Mouse (Mus musculus) right cerebral cortex, postnatal 25 days (tissue): ENCODE measurements at regions not wholly inside any gene's neighbourhood (a gene's known extent, or its start where the extent isn't known, plus 50 kb on each side); places are given as distances from the start of the nearest gene placed in this dataset.

Experiments
- DNase-seq: peaks from one replicate; pipeline ENCODE4 v3.0.0; 2022

DNA sequence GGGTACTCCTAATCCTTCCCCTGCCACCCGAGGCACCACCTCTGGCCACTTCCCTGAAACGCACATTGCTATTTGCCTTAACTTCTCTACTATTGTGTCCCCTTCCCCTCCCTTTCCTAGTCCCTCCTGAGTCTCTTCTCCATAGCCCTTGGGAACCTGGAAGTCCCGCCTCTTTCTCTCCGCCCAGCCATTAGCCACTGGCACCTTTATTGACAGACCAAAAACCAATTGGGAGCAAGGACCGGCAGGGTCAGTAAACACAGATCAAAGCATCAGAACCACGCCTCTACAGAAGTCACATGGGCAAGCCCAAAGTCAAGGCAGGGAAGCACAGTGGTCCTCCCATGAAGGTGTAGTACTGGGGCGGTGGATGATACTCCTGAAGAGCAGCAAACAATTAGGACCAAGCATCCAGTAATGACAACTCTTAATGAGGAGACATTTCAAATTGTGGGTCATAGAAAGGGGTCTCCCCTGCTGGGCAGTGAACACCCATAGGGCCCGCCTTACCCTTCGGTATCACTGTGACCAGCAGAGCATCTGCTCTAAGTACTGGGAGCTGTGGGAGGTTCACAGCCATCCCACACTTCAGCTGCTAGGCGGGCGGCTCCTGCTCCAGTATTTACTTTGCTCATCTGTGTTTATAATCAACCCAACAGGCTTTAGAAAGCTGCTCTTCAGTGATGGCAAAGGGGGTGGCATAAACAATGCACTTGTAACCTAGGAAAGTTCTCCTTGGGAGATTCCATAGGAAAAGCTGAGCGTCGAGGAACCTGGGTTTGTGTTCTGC, 226.5 kb upstream of the Mphosph6 start:
- peak; percentile 47 for DNase-seq

DNA sequence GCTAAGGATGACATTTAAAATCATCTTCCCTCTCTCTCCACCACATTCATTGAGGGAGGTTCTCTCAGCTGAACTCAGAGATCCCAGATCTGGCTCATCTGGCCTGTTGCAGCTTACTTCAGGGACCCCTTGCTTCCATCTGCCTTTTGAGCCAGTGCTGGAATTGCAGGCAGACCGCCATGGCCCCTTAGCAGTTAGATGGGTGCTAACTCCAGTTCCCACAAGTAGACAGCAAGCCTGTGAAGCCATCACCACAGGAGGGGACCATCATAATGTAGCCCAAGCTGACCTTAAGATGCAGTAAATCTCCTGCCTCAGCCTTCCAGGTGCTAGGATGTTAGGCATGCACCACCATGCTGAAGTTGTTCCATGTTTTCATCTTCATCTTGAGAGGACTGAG, 221.7 kb upstream of the Mphosph6 start:
- no peak for DNase-seq

DNA sequence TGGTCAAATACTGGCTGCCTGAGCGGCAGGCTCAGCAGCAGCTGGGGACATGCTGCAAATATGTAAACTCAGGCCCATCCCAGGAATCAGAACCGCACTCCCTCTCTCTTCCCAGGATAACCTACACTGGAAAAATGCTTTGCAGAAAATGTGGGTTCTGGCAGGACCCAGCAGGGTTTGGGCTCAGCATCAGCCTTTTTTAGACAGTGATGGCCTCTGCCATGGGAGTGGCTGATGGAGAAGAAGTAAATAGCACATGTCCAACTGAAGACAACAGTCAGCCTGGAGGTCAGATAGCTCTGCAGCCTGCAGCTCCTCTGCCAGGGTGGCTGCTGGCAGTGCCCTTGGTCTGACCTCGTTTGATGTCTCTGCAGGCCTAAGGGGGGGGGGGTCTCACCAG, 220.2 kb upstream of the Mphosph6 start:
- no peak for DNase-seq

DNA sequence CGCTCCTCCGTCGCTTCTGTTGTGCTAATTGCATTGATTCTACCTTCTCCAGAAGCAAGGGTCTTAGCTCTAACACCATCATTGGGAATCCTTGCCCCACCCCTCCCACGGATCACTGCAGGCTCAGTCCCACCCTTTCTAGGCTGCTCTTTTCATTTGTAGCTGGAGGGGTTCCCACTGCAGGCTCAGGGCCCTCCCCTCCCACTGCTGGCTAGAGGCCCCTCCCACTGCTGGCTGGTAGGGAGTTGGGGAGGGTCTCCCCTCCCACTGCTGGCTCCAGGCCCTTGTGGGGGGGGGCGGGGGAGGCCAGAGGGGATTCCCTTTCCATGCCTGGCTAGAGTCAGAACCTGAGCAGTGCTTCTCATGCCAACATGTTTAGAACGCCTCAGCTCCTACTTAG, 215.5 kb upstream of the Mphosph6 start:
- DNase-seq, result no peak

DNA sequence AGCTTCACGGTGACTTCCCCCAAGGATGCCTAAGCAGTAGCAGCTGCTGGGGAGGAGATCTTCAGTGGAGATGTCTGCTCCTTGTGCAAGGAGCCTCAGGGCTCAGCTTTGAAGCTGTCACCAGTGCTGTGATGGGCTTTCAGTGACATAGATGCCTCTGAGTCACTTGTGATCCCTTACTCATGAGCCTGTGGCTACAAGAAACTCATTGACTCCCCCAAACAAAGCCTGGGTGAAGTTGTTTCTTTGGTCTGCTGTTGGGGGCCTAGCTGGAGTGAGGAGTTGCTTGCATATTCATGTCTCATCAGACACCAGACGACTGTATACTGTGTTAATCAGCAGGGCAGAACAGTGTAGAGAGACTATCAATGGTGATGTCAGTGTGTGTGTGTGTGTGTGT, 203.4 kb upstream of the Mphosph6 start:
- DNase-seq, result no peak

DNA sequence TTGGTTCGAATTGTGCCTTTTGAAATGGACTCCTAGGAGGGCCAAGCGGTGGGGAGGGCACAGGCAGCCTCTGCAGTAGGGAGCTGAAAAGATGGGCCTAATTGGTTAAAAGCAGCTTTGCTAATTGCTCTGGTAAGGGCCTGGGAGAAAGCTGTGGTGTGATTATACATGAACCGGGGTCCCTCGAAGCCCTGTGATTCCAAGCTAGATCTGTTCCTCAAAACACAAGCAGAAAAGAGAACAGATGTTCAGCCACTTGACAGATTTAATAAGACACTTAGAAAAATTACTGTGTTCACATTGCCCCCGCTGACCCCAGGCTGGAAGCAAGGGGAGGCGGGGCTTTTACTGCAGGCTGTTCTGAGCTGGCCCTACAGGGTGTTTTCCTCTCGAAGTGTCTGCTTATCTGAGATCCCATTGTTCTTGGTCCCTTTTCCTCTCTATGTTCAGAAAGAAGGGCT, 202.7 kb upstream of the Mphosph6 start:
- DNase-seq, result no peak

DNA sequence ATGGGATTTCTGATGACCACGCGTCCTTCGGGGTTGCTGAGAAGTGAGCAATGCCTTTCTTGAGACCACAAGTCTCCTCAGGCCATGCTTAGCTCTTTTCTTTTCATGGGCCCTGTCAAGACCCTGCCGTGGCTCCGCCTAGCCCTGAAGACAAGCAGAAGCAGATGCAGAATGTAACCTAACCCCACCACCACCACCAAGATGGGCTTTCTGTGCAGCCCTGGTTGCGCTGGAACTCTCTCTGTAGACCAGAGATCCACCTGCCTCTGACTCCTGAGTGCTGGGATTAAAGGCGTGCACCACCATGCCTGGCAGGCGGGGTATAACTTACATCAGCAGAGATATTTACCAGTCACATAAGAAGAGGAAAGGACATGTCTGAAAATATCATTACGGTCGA, 199.4 kb upstream of the Mphosph6 start:
- no peak for DNase-seq

DNA sequence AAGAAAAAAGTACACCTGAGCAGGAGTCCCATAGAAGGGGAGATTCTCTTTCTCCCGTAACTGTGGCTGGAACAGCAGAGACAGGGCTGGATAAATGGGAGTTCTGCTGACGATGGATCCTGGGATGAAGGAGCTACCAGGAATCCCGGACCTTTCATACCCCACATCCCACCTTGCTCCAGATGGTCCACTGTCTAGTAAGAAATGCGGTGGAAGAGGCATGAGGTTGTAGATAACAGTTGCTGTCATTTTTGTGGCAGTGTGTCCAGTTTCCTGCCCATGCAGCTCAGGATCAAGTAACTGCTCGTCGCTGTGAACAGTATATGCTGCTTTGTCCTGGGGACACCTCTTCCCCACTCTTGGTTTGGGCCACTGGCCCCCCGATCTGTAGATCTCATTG, 190.1 kb upstream of the Mphosph6 start:
- no peak for DNase-seq

DNA sequence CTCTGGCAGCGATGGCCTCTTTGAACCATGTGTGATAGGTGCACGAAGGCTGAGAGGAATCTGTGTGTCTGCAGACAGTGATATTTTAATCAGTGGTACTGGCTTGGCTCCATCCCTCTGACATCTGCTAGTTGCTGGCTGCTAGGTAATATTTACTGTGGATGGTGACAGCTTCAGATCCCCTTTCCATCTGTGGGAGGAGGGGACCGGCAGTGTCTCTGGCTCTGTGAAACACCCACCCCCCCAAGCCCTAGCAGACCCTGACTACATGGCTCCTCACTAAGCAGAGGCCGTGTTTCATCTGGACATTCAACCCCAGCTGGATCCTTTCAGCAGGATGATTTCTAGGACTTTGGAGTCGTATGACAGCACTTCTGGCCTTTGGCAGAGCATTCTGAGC, 187.0 kb upstream of the Mphosph6 start:
- no peak for DNase-seq

DNA sequence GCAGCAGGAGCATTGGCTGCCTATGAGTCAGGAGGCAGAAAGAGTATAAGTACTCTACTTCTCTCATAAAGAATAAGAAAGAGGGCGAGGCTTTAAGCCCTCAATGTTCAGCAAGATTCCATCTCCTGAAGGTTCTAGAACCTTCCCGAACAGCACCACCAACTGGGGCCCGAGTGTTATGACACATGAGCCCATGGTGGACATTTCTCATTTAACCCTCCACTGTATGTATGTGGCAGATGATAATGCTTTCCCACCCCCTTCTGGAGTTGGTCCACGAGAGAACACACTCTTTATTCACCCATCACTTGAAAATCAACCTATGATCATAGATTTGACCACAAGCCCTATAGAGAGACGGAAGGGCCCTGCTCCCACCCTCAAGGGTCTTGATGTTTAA, 166.6 kb upstream of the Mphosph6 start:
- DNase-seq, result no peak

DNA sequence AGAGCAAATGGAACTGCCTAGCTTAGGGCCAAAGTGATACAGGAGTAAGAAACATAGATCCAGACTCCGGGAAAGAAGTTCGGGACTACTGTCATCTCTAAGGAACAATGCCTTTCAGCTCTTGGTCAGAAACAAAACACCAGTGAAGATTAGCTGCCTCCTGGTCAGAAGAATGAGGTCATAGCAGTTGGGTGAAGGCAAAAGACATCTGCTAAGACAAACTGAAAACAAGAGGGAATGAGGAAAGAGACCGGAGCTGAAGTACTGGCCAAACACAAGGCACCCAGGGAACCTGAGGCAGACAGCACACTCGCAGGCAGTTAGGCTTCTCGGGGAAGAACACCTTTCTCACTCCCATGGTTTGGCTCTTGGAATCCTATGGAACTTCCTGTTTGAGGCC, 164.8 kb upstream of the Mphosph6 start:
- DNase-seq, result no peak

DNA sequence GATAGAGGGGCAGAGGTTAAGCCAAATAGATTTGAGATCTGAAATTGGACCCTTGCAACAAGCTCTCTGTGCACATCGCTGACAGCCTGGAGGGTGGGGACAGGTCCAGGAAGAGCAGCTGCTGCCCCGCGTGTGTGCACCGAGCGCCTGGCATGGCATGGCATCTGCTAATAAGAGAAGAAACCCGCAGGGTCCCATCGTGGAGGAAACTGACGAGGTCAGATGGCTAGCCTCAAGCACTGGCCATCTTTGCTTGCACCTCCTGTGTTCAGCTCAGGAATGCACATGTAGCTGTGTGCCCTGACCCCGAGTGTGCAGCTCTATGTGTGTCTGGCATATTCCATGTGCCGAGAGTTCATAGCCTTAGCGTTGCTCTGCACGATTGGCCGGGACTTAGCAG, 161.7 kb upstream of the Mphosph6 start:
- no peak for DNase-seq

DNA sequence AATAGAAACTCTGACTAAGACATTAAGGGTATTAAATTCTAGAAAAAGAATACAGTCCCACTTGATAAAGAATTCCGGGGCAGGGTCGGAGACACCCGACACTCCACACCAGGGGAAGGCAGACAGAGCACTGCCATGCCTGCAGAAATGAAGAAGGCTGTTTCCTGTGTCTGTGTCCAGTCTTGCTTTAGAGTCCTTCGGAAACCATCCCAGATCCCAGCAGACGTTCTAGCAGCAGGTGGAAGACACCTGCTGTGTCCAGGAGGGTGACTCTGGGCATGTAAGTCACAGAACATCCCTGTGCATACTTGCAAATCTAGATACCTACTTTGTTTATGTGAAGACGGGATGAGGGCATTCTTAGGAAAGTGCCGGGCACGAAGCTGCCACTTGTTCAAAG, 160.9 kb upstream of the Mphosph6 start:
- no peak for DNase-seq

DNA sequence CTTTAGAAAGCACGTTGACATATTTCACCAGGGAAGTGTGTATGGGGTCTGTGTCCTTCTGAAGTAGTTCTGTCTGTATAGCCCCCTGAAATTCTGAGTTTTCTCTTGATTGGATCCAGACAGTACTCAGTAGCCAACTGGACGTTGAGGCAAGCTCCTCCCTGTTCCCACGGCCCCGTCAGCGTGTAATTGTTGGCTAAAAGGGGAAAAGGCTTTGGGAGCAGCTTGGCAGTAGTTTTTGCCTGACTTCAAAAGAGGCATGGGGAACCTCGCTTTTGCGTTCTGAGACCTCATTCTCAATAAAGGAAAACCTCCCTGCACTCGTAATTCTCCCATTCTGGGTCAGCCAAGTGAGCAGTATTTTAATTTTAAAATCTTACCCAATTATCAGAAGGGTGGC, 157.8 kb upstream of the Mphosph6 start:
- no peak for DNase-seq

DNA sequence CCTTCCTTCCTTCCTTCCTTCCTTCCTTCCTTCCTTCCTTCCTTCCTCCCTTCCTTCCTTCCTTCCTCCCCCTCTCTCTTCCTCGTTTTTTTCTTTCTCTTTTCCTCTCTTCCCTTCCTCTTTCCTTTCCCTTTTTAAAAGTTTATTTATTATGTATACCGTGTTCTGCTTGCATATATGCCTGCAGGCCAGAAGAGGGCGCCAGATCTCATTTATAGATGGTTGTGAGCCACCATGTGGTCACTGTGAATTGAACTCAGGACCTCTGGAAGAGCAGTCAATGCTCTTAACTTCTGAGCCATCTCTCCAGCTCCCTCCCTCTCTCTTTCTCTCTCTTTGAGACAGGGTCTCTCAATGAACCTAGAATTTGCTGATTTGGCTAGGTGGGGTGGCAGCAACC, 157.2 kb upstream of the Mphosph6 start:
- no peak for DNase-seq

DNA sequence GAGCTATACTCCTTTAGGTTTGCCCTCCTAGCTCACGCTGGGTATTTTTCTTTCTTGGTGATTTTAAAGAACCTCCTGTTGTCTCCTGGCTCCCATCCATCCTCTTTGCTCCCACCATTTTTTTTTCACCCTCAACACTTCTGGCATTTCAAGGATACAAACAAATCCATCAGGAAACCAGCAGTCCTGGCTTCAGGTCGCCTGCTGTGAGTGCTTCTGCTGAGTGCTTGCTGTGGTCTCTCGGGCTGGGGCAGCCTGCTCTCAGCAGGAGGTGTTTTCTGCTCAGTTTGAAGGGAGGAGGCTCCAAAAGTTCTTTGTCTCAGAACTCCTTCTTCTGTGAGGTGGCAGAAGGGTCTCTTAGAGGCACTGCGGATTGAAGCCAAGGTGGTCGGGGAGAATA, 149.9 kb upstream of the Mphosph6 start:
- no peak for DNase-seq

DNA sequence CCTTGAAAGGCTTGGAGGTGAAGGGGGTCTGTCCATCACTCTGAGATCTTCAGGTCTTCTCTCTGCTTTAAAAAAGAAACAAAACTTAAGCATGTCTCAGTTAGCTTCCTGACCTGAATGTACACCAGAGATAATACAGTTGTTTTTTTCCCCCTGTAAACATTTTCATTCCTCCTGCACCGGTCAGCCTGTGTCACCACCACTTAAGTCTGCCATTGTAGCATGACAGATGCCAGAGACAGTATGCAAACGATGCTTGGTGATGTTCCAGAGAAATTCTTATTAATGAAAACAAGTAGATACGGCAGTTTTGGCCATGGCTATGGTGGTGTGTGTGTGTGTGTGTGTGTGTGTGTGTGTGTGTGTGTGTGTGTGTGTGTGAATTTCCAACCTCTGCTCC, 144.8 kb upstream of the Mphosph6 start:
- DNase-seq, result no peak

DNA sequence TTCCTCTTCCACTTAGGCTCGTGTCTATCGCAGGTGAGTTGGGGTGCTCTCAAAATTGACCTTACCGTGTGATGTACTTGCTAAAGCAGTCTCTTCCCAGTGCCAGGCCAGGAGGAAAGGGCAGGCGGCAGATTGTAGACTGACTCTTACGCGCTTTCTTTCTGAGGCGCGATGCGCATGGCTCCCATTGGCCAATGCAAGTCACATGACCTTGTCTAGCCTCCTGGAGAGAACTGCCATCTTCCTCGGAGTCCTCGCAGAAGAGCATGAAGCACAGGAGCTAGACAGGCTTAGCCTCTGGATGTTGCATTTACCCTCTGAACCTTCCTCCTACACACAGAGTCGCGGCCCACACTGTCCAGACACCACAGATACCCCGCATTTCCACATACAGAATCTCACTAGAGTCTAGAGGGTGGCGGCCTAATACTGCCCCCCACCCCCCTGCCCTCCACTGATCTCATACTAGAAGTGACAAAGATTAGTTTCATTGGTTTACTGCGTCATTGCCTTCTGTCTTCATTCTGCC, 132.9 kb upstream of the Mphosph6 start:
- no peak for DNase-seq

DNA sequence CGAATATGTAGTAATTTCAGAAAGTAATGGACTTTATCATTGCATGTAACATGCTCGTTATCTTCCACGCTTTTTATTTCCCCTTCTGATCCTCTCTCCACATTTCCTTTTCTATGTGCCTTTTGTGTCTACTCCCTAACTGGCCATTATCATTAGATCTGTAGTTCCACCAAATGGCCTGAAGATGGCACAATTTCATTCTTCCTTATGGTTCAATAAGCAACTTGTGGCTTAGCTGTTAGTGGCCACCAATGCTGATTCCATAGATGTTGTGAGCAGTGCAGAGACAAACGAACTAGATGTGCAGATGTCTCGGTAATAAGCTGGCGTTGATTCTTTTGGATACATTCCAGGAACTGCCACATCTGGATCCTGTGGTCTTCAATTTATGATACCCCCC, 128.9 kb upstream of the Mphosph6 start:
- no peak for DNase-seq

DNA sequence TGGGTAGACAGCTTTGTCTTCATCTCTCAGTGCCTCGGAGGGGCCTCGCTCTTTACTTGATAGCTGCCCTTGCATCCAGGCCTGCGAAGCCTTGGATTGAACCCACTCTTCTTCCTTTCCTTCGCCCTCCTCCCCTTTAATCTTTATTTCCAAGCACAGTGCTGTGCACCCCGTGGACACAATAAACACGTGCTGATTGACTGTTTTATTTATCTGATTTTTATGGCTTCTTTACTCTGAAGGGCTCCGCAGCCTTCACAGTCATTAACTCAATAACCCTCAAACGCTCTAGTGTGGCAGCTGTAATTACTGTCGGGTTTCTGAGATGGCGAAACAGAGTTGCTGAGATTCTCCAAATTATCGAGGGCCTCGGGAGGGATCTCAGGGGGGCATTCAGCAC, 127.9 kb upstream of the Mphosph6 start:
- DNase-seq, result no peak

DNA sequence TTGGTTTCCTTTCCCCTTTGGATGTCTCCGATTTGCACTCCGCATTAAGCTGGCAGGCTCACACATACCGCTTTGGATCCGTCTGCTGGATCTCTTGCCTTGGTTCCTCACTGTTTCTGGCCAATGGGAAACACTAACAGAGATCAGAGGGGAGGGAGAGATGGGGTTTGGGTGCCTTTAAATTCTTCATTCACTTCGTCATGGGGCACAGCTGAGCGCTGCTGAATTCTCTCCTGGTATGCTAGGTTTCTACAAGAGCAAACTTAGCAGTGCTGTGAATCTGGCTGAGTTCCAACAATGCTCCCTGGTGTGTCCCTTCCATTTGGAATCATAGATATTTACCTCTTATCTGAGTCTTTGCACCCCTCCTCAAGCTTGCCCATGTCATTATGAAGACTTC, 121.6 kb upstream of the Mphosph6 start:
- DNase-seq, result no peak

DNA sequence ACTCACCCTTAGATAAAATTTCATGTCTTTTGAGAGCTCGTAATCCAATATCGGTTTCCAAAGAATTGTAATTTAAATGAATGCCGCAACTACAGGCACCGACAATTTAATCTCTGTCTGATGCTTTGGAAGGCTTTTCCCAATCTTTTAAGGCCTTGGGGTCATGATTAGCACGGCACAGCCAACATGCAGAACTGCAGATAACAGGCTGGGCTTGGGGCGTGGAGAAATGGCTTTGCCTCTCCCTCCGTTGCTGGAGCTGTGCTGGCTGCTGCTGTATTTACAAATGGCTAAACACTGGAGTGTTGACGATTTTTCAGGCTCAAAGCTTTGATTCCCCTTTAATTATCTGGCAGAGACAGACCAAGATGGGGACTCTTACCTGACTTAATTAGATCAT, 101.3 kb upstream of the Mphosph6 start:
- DNase-seq, result no peak

DNA sequence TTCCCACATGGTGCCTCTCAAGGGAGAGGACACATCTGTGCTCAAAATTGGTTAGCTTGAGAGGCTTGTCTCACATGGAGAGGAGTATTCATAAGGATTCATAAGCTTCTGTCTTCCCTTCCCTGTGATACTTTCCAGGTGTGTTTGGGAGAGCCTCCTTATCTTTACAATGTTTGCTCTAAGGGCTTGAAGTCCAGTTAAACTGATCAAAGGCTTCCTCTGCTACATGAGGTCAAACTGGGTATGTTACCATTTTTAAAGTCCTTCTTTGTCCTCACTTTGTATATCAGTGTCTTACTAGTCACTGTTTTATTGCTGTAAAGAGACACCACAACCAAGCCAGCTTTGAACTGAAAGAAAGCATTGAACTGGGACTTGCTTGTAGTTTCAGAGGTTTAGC, 98.1 kb upstream of the Mphosph6 start:
- no peak for DNase-seq

DNA sequence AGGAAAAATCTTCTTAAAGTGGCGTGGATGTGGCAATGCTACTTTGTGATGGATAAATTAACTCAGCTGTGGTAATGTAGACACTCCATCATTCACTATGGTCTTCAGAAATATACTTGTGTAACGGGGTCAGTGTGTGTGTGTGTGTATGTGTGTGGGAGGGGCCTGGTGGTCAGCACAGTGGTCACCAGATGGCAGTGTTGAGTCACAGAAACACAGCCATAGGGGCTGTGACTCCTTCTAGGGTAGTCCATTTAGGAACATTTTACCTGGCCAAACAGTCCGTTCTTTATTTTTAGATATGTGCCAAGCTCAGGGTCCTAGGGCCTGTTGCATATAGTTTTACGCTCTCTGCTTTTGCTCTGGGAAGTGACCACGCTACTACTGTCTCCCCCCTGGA, 96.3 kb upstream of the Mphosph6 start:
- no peak for DNase-seq

DNA sequence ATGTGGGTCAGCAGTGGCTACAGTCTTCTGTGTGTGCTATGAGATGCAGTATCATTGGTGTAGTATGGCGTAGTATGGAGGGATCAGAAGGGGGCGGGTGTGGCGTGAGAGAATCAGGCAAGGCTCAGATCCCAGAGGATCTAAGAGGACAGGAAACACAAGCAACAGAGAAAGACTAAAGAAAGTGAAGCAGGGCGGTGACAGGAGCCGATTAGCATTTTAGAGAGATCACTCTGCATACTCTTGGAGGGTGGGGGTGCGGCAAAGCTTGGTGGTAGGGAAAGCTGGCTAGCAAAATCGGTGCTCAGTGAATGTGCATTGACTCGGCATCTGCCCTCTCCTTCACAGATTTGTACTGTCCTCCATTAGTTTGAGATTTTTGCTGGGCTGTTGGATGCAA, 93.1 kb upstream of the Mphosph6 start:
- DNase-seq, result no peak
